Mouse (Mus musculus) liver, adult 2 months (tissue): ENCODE measurements at regions not wholly inside any gene's neighbourhood (a gene's known extent, or its start where the extent isn't known, plus 50 kb on each side); places are given as distances from the start of the nearest gene placed in this dataset.

Experiments used
- CTCF ChIP-seq: fragments of 200-500 bp; IDR thresholded peaks from 2 replicates; pipeline ENCODE4 v1.5.1; 2011; ENCODE audit warnings: low read depth, low read length, control low read depth
- POLR2A ChIP-seq: fragments of 200-500 bp; IDR thresholded peaks from 2 replicates; pipeline ENCODE4 v1.6.1; 2011; ENCODE audit warnings: low read length, control low read depth; ENCODE audit not compliant: insufficient read depth; ENCODE audit errors: extremely low read depth

- no peak for TF ChIP-seq CTCF
- no peak for TF ChIP-seq POLR2A
Measured at GRCm38 (mm10) chr3:16918374-16918773, 912.1 kb upstream of the Gm5150 start.
